Mouse (Mus musculus) splenic B cell, adult 2 months (primary cell): Measurements from ENCODE around the gene Tle6.
A peak's percentile ranks its signal among the peaks of the same experiment; 100 is the strongest.

Experiments used
- DNase-seq: peaks from one replicate; pipeline ENCODE4 v3.0.0-alpha.2; 2011; ENCODE audit warnings: low read depth, low spot score
- H3K27me3 ChIP-seq: 2 replicates; pipeline ENCODE4 v1.6.1; 2012; ENCODE audit warnings: mild to moderate bottlenecking, low read length, moderate library complexity, mixed read lengths; ENCODE audit not compliant: control insufficient read depth, poor library complexity, insufficient read depth, severe bottlenecking
- H3K36me3 ChIP-seq: 2 replicates; pipeline ENCODE4 v1.6.1; 2012; ENCODE audit warnings: mild to moderate bottlenecking, low read length, moderate library complexity, mixed read lengths; ENCODE audit not compliant: control insufficient read depth, poor library complexity, insufficient read depth, severe bottlenecking

Gene Tle6

GRCm38 (mm10) chr10:81591846-81592245 lies 9.0 kb downstream of the Tle6 start:
- Histone ChIP-seq H3K27me3 (no peaks in the 10 kb centered on the region), H3K36me3 (no peaks in the 10 kb centered on the region)
- DNase-seq, result no peak

GRCm38 (mm10) chr10:81588739-81589138 lies 12.1 kb downstream of the Tle6 start:
- DNase-seq, result no peak
- Histone ChIP-seq H3K27me3 (no peaks in the 10 kb centered on the region), H3K36me3 (no peaks in the 10 kb centered on the region)

GRCm38 (mm10) chr10:81583347-81583746 lies 17.5 kb downstream of the Tle6 start:
- no peak for DNase-seq
- H3K27me3 ChIP-seq, result no peaks in the 10 kb centered on the region
- H3K36me3 ChIP-seq, result no peaks in the 10 kb centered on the region

- no peaks in the 10 kb centered on the region for H3K27me3 ChIP-seq
- DNase-seq, result peak; percentile 59
- no peaks in the 10 kb centered on the region for H3K36me3 ChIP-seq
Measured at GRCm38 (mm10) chr10:81580441-81581070, 20.3 kb downstream of the Tle6 start.

- no peaks in the 10 kb centered on the region for H3K27me3 ChIP-seq
- DNase-seq, result peak; percentile 47
- no peaks in the 10 kb centered on the region for H3K36me3 ChIP-seq
Measured at GRCm38 (mm10) chr10:81579967-81580366, 20.9 kb downstream of the Tle6 start.

GRCm38 (mm10) chr10:81575695-81576094 lies 25.2 kb downstream of the Tle6 start:
- H3K36me3 ChIP-seq, result no peaks in the 10 kb centered on the region
- DNase-seq, result peak; percentile 49
- H3K27me3 ChIP-seq, result no peaks in the 10 kb centered on the region

- no peak for DNase-seq
- Histone ChIP-seq H3K27me3 (no peaks in the 10 kb centered on the region), H3K36me3 (no peaks in the 10 kb centered on the region)
Measured at GRCm38 (mm10) chr10:81575208-81575631, 25.7 kb downstream of the Tle6 start.

- no peaks in the 10 kb centered on the region for H3K27me3 ChIP-seq
- DNase-seq, result no peak
Measured at GRCm38 (mm10) chr10:81574081-81575056, 26.5 kb downstream of the Tle6 start, which contains the start of gene Tle2. Gene Tle2, plus strand, starts transcription at chr10:81574561.

GRCm38 (mm10) chr10:81572975-81573374 lies 27.9 kb downstream of the Tle6 start:
- Histone ChIP-seq H3K27me3 (no peaks in the 10 kb centered on the region), H3K36me3 (no peaks in the 10 kb centered on the region)
- no peak for DNase-seq

More at GRCm38 (mm10) chr10:81574081-81575056, 26.5 kb downstream of the Tle6 start, which contains the start of gene Tle2:
- H3K36me3 ChIP-seq, result no peaks in the 10 kb centered on the region

- Histone ChIP-seq H3K36me3 (no peaks in the 10 kb centered on the region), H3K27me3 (no peaks in the 10 kb centered on the region)
- no peak for DNase-seq
Measured at GRCm38 (mm10) chr10:81572133-81572671, 28.7 kb downstream of the Tle6 start.

- Histone ChIP-seq H3K36me3 (no peaks in the 10 kb centered on the region; the same call in 1 of the 2 replicates), H3K27me3 (no peaks in the 10 kb centered on the region)
- DNase-seq, result peak; percentile 97
Measured at GRCm38 (mm10) chr10:81571501-81571876, 29.4 kb downstream of the Tle6 start.

- Histone ChIP-seq H3K27me3 (no peaks in the 10 kb centered on the region), H3K36me3 (peaks cover 3% of the 10 kb centered on the region)
- DNase-seq, result peak; percentile 87
Measured at GRCm38 (mm10) chr10:81570831-81571500, 29.9 kb downstream of the Tle6 start.

- Histone ChIP-seq H3K27me3 (no peaks in the 10 kb centered on the region), H3K36me3 (peaks cover 8% of the 10 kb centered on the region)
- DNase-seq, result no peak
Measured at GRCm38 (mm10) chr10:81570238-81570800, 30.6 kb downstream of the Tle6 start.

GRCm38 (mm10) chr10:81569507-81570237 lies 31.2 kb downstream of the Tle6 start:
- no peaks in the 10 kb centered on the region for H3K27me3 ChIP-seq
- no peak for DNase-seq
- peaks cover 11% of the 10 kb centered on the region for H3K36me3 ChIP-seq
